8 mouse cellular contexts compared by ENCODE assay signal in the genomic region with DNA sequence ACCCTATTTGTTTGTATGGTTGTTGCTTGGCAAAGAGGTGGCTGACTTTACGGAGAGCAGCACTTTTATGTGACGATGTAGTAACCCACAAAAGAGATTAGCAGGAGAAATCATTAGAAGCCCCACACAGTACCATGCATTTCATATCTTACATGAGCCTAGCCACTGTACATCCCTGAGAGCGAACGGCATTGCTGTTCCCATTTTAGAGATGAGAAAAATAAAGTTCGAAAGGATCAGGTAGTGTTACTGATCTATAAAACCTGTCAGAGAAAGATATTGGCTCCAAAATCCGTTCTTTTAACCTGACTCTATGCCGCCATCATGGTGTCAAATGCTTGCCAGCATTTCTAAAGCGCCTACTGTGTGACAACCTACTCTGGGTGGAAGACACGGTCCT. TPM values are rescaled to one million over a fixed set of nuclear protein-coding genes. Genes with fewer than 3 reads are reported as not detected.
DNase-seq lines count a peak whose midpoint lies in the region; ATAC-seq lines count a peak whose summit lies in the region.

No protein-coding gene starts in this region.

- H3K27ac ChIP-seq in heart, embryonic 10.5 days: peak overlapping the region; percentile 93
- peak overlapping the region; percentile 97 for H3K27ac ChIP-seq in liver, embryonic 12.5 days

- no peak for ATAC-seq in liver, embryonic 12.5 days

- no peaks in the 10 kb centered on the region for H3K9me3 ChIP-seq in heart, embryonic 10.5 days
- H3K9me3 ChIP-seq in liver, embryonic 12.5 days (replicated peaks): no peaks in the 10 kb centered on the region

- no peaks in the 10 kb centered on the region for H3K36me3 ChIP-seq in heart, embryonic 10.5 days
- no peaks in the 10 kb centered on the region for H3K36me3 ChIP-seq in liver, embryonic 12.5 days

- H3K9ac ChIP-seq in liver, embryonic 12.5 days: 0 out of 2 replicates have a peak overlapping the region, but pooled peaks have one; percentile 40

- H3K4me3 ChIP-seq in heart, embryonic 10.5 days: peak overlapping the region; percentile 40; the same call in 1 of the 2 replicates
- H3K4me3 ChIP-seq in liver, embryonic 12.5 days: no peak overlapping the region

- peaks cover 68% of the 10 kb centered on the region for H3K4me1 ChIP-seq in heart, embryonic 10.5 days
- peaks cover 90% of the 10 kb centered on the region for H3K4me1 ChIP-seq in liver, embryonic 12.5 days

- 62% methylated on average over 9 of the region's 9 CpGs for WGBS in heart, embryonic 10.5 days
- WGBS in liver, embryonic 12.5 days (ENCODE audit: insufficient replicate concordance): 64% methylated on average over 9 of the region's 9 CpGs

- H3K4me2 ChIP-seq in liver, embryonic 12.5 days: peak overlapping the region; percentile 64

- H3K27me3 ChIP-seq in heart, embryonic 10.5 days (ENCODE audit: insufficient read depth, poor library complexity, severe bottlenecking): no peaks in the 10 kb centered on the region
- H3K27me3 ChIP-seq in liver, embryonic 12.5 days (replicated peaks): no peaks in the 10 kb centered on the region

- no peak for DNase-seq in heart, embryonic 10.5 days (ENCODE audit: low spot score)
- DNase-seq in heart, postnatal 4 days: no peak
- DNase-seq in thymus, postnatal 4 days: peak; percentile 21
- no peak for DNase-seq in thymus, postnatal 25 days
- no peak for DNase-seq in T-cell, adult 2 months (ENCODE audit: low spot score)
- no peak for DNase-seq in right cerebral cortex, adult 18-20 months
- DNase-seq in testis, postnatal 10 days (ENCODE audit: low spot score): no peak

RNA-seq across cellular contexts. Expression of gene Atf7ip, which starts 36.2 kb away (rescaled TPM):
- 37.7 and 42.4 TPM in 2 replicates for polyA plus RNA-seq in heart, embryonic 10.5 days (2016; fragmentation: Nextera tagmentation; extraction: Ambion mirVana)
- 100 to 1,000 TPM; 107 to 108 TPM for total RNA-seq in heart, postnatal 4 days (2021)
- polyA plus RNA-seq in liver, embryonic 12.5 days (2016; fragmentation: Nextera tagmentation; extraction: Ambion mirVana): 23.2 and 24.8 TPM in 2 replicates

RNA-seq across cellular contexts. Expression of gene E330021D16Rik, which starts 54.4 kb away (rescaled TPM):
- polyA plus RNA-seq in heart, embryonic 10.5 days (2016; fragmentation: Nextera tagmentation; extraction: Ambion mirVana): 0.11 TPM in 1 of 2 replicates, not detected in the other
- total RNA-seq in heart, postnatal 4 days (2021): not detected
- not detected in 2 replicates for polyA plus RNA-seq in liver, embryonic 12.5 days (2016; fragmentation: Nextera tagmentation; extraction: Ambion mirVana)
